Mouse (Mus musculus) heart, postnatal 0 days (tissue): ENCODE results near the gene Morn3.

Experiments
- CTCF ChIP-seq: IDR thresholded peaks from 2 replicates; pipeline ENCODE4 v1.5.1; 2016; ENCODE audit warnings: antibody characterized with exemption, control low read depth, low read depth
- EP300 ChIP-seq: IDR thresholded peaks from 2 replicates; pipeline ENCODE4 v1.6.1; 2016; ENCODE audit warnings: antibody characterized with exemption, low read depth

- no peak for TF ChIP-seq CTCF
- no peak for TF ChIP-seq EP300
Measured at GRCm38 (mm10) chr5:123031312-123031711, 15.5 kb downstream of the Morn3 start.
